Mouse (Mus musculus) MEL (cell line): Measurements from ENCODE around the gene Rps3.

ENCODE experiments used
- CTCF ChIP-seq, 3 experiments: IDR thresholded peaks in 2 of 3; conservative IDR thresholded peaks in 1 of 3; 2 replicates each; pipeline ENCODE4 v1.5.1; 2011 to 2012; ENCODE audit warnings: low read length in 3 of 3, low read depth in 2 of 3, mild to moderate bottlenecking in 2 of 3, improper control_type of control experiment in 1 of 3, inconsistent platforms in 1 of 3, mixed read lengths in 1 of 3, moderate library complexity in 1 of 3; ENCODE audit not compliant: control insufficient read depth in 1 of 3, insufficient read depth in 1 of 3, poor library complexity in 1 of 3, severe bottlenecking in 1 of 3
- MEF2A ChIP-seq: IDR thresholded peaks from 2 replicates; pipeline ENCODE4 v1.6.1; 2014; ENCODE audit warnings: low read depth, mild to moderate bottlenecking, inconsistent platforms, low read length, improper control_type of control experiment; ENCODE audit not compliant: poor library complexity, insufficient replicate concordance, severe bottlenecking; ENCODE audit errors: extremely low read depth
- RAD21 ChIP-seq: IDR thresholded peaks from 2 replicates; pipeline ENCODE4 v1.6.1; 2011; ENCODE audit warnings: mild to moderate bottlenecking, low read depth, low read length, improper control_type of control experiment
- ZC3H11A ChIP-seq: IDR thresholded peaks from 2 replicates; pipeline ENCODE4 v1.6.1; 2012; ENCODE audit warnings: low read depth, mild to moderate bottlenecking, inconsistent platforms, low read length, improper control_type of control experiment
- ZKSCAN1 ChIP-seq: IDR thresholded peaks from 2 replicates; pipeline ENCODE4 v1.6.1; 2012; ENCODE audit warnings: low read depth, mild to moderate bottlenecking, inconsistent platforms, low read length, improper control_type of control experiment, moderate library complexity

- TF ChIP-seq CTCF (IDR thresholded peaks at IDR 0.05 in 2 of 3, conservative IDR thresholded peaks at IDR 0.05 in 1 of 3; ENCODE audit: control insufficient read depth in 1 of 3, insufficient read depth in 1 of 3, low read depth in 2 of 3, low read length in 3 of 3, poor library complexity in 1 of 3, severe bottlenecking in 1 of 3) = no peak
- TF ChIP-seq ZKSCAN1 = no peak
- TF ChIP-seq MEF2A = no peak
- TF ChIP-seq ZC3H11A = no peak
- TF ChIP-seq RAD21 = no peak
These were observed 47.0 kb downstream of the Rps3 start for GRCm38 (mm10) chr7:99436530-99436929.
